Mouse (Mus musculus) lung, embryonic 16.5 days (tissue): ENCODE measurements around the gene Olfr132. TPM values are rescaled to one million over a fixed set of nuclear protein-coding genes. Genes with fewer than 3 reads are reported as not detected.
"Not testable (repeated sequence)": the region's sequence is repeated elsewhere in the genome, so short reads cannot be mapped to it uniquely, and the experiment has no call there.

Experiments
- ATAC-seq: fragments of 200-750 bp; cut with Nextera tagmentation; 2 replicates; pipeline ENCODE4 v1.8.0; 2017; ENCODE audit warnings: low read depth, mild to moderate bottlenecking, moderate library complexity
- H3K27ac ChIP-seq: fragments of 300-500 bp; sonication (generic); 2 replicates; pipeline ENCODE4 v1.5.1; 2014; ENCODE audit warnings: mild to moderate bottlenecking, control low read depth, low read length
- H3K27me3 ChIP-seq: fragments of 300-500 bp; sonication (generic); 2 replicates; pipeline ENCODE4 v1.6.1; 2014; ENCODE audit warnings: low read depth, low read length, mixed read lengths; ENCODE audit not compliant: control insufficient read depth, insufficient read depth
- H3K36me3 ChIP-seq: fragments of 300-500 bp; sonication (generic); 2 replicates; pipeline ENCODE4 v1.6.1; 2014; ENCODE audit warnings: low read length; ENCODE audit not compliant: control insufficient read depth, insufficient read depth
- H3K4me1 ChIP-seq: fragments of 300-500 bp; sonication (generic); replicated peaks from 2 replicates; pipeline ENCODE4 v1.6.1; 2014; ENCODE audit warnings: low read length, mixed read lengths; ENCODE audit not compliant: control insufficient read depth, insufficient read depth
- H3K4me2 ChIP-seq: fragments of 300-500 bp; sonication (generic); 2 replicates; pipeline ENCODE4 v1.6.1; 2014; ENCODE audit warnings: low read depth, low read length, control low read depth
- H3K4me3 ChIP-seq: fragments of 300-500 bp; sonication (generic); 2 replicates; pipeline ENCODE4 v1.5.1; 2014; ENCODE audit warnings: mild to moderate bottlenecking, low read length, control low read depth
- H3K9ac ChIP-seq: fragments of 300-500 bp; sonication (generic); 2 replicates; pipeline ENCODE4 v1.6.1; 2014; ENCODE audit warnings: low read length, control low read depth
- H3K9me3 ChIP-seq: fragments of 300-500 bp; sonication (generic); 2 replicates; pipeline ENCODE4 v1.6.1; 2016; ENCODE audit warnings: low read length; ENCODE audit not compliant: control insufficient read depth
- WGBS: fragments of 180-500 bp; shearing (Covaris S2); extraction: QIAGEN DNeasy Blood & Tissue Kit; methylation state at CpG from one replicate; pipeline ENCODE4 v1.1.7; 2014; 5-methylcytosine and 5-hydroxymethylcytosine counted together
- polyA plus RNA-seq: library from polyadenylated mRNA; unstranded; fragments of >200 nt; fragmentation: Nextera tagmentation; extraction: Ambion mirVana; gene quantifications from 2 replicates; pipeline ENCODE4 v1.2.1, GENCODE M21; 2015

Olfr132 gene
- not detected in 2 replicates for polyA plus RNA-seq

GRCm38 (mm10) chr17:38134426-38134825 lies at the start of gene Olfr132:
Gene Olfr132, minus strand, starts transcription at chr17:38134526.
- Histone ChIP-seq H3K9ac (no peak within 1 kb of the TSS), H3K27me3 (no peaks in the 10 kb centered on the region), H3K4me2 (no peak within 1 kb of the TSS), H3K4me3 (no peak within 1 kb of the TSS), H3K36me3 (no peaks in the 10 kb centered on the region), H3K27ac (no peak within 1 kb of the TSS), H3K4me1 (no peaks in the 10 kb centered on the region), H3K9me3 (peaks cover 3% of the 10 kb centered on the region; the same call in 1 of the 2 replicates)
- ATAC-seq: no peak
- WGBS: 45% methylated on average over 1 of the region's 1 CpGs

DNA sequence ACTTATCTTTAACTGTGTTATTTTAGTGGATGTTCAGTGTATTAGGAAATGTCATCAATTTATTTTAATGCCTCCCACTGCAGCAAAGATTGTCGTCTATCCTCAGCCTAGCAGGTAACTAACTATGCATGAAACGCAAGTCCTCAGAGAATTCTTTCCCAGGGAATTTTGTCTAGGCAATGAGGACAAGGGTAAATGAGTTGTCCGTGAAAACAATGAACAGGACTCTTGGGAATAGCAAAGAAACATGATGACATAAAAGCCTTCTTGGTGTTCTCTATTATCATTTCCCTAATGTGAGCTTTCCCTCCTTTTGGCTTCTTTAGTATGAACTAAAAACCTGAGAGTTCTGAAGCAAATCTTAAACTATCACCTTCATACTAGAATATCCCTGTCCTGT lies 36.8 kb upstream of the Olfr132 start, which contains the start of gene Olfr134:
TSS of gene Olfr134 (plus strand) at position 301 of the 400 bp plus-strand sequence.
- no peaks in the 10 kb centered on the region for H3K9me3 ChIP-seq
- WGBS: 66% methylated on average over 3 of the region's 3 CpGs
- no peaks in the 10 kb centered on the region for H3K36me3 ChIP-seq
- no peaks in the 10 kb centered on the region for H3K27me3 ChIP-seq
- ATAC-seq: no peak
- H3K4me2 ChIP-seq: no peak within 1 kb of the TSS
- no peak within 1 kb of the TSS for H3K4me3 ChIP-seq
- H3K27ac ChIP-seq: no peak within 1 kb of the TSS
- no peak within 1 kb of the TSS for H3K9ac ChIP-seq
- no peaks in the 10 kb centered on the region for H3K4me1 ChIP-seq

DNA sequence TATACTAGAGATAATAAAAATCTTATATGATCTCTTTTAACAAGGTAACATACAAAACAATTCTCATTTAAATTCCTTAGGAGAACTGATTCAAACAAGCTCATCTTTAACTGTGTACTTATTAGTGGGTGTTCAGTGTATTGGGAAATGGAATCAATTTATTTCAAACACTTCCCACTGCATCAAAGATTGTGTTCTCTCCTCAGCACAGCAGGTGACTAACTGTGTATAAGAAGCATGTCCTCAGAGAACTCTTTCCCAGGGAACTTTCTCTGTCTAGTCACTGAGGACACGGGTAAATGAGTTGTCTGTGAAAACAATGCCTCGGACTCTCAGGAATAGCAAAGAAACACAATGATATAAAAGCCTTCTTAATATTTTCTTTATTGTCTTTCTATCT lies 10.7 kb upstream of the Olfr132 start, which contains the start of gene Olfr133:
TSS of gene Olfr133 (plus strand) at position 301 of the 400 bp plus-strand sequence.
- H3K27me3 ChIP-seq: no peaks in the 10 kb centered on the region
- 73% methylated on average over 2 of the region's 2 CpGs for WGBS
- H3K27ac ChIP-seq: no peak within 1 kb of the TSS
- H3K36me3 ChIP-seq: no peaks in the 10 kb centered on the region
- no peaks in the 10 kb centered on the region for H3K4me1 ChIP-seq
- H3K9me3 ChIP-seq: no peaks in the 10 kb centered on the region
- no peak within 1 kb of the TSS for H3K4me3 ChIP-seq
- H3K9ac ChIP-seq: no peak within 1 kb of the TSS
- H3K4me2 ChIP-seq: no peak within 1 kb of the TSS
- no peak for ATAC-seq

DNA sequence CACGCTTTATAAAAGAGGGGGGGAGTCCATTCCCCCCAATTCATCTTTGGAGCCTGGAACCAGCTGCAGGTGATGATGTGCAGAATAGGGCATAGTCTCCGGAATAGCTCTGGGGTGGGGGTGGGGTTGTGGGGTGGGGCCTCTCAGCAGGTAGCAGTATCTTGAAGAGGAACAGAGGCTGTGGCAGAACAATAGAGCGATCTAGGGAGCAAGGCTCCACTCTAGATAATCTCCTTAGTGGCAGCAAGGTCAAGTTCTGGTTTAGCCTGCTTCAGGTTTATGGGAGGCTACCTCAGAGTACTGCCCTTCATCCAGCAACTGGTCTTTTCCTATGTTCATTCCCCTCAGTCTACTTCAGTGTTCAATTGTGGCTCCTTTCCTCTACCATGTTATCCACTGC lies 9.0 kb downstream of the Olfr132 start:
- H3K27me3 ChIP-seq, H3K9me3 ChIP-seq, H3K9ac ChIP-seq, H3K36me3 ChIP-seq, H3K4me2 ChIP-seq, H3K4me1 ChIP-seq, H3K27ac ChIP-seq, ATAC-seq, H3K4me3 ChIP-seq: not testable (repeated sequence)
- WGBS: 46% methylated on average over 3 of the region's 3 CpGs

DNA sequence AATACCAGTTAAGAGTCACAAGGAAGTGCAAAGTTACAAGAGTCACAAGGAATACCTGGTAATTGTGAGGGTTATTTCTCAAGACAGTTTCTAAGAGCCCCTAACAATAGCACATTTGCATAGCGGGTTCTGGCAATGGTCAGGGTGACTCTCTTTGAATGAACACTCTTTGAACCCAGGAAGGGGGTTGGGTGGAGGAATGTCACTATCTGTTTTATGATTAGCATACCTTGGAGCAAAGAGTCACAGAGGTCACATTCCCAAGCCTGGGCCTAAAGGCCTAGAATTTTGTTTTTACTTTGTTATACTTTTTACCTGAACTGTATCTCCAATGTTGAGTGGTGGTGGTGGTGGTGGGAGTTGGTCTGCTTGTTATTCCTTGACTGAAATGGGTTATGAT lies 10.1 kb downstream of the Olfr132 start:
- not testable (repeated sequence) for H3K9ac ChIP-seq, H3K36me3 ChIP-seq, H3K4me3 ChIP-seq, H3K9me3 ChIP-seq, H3K27me3 ChIP-seq, H3K4me1 ChIP-seq, ATAC-seq, H3K4me2 ChIP-seq, H3K27ac ChIP-seq
- 80% methylated on average over 1 of the region's 1 CpGs for WGBS

- Histone ChIP-seq H3K4me2 (no peak within 1 kb of the TSS), H3K4me1 (no peaks in the 10 kb centered on the region), H3K4me3 (no peak within 1 kb of the TSS), H3K27ac (no peak within 1 kb of the TSS), H3K9me3 (no peaks in the 10 kb centered on the region), H3K36me3 (no peaks in the 10 kb centered on the region), H3K27me3 (no peaks in the 10 kb centered on the region), H3K9ac (no peak within 1 kb of the TSS)
- no peak for ATAC-seq
Measured at GRCm38 (mm10) chr17:38088593-38088992, 45.7 kb downstream of the Olfr132 start, which contains the start of gene Olfr131. Gene Olfr131, minus strand, starts transcription at chr17:38088693.

- ATAC-seq: no peak
- Histone ChIP-seq H3K4me1 (no peaks in the 10 kb centered on the region), H3K4me3 (no peak overlapping the region), H3K9me3 (no peaks in the 10 kb centered on the region; the same call in 1 of the 2 replicates), H3K27ac (no peak overlapping the region), H3K27me3 (no peaks in the 10 kb centered on the region), H3K4me2 (no peak overlapping the region), H3K36me3 (no peaks in the 10 kb centered on the region), H3K9ac (no peak overlapping the region)
- WGBS: 78% methylated on average over 4 of the region's 4 CpGs
Measured at GRCm38 (mm10) chr17:38082364-38082763, 52.0 kb downstream of the Olfr132 start.

Other genes starting within 250 kb of the Olfr132 start
- gene Olfr127, start 234.1 kb downstream of the Olfr132 start, polyA plus RNA-seq: not detected in 2 replicates
- gene Olfr128, start 214.0 kb downstream of the Olfr132 start, polyA plus RNA-seq: not detected in 2 replicates
- not detected in 2 replicates for gene Olfr761, start 181.4 kb downstream of the Olfr132 start, polyA plus RNA-seq
- not detected in 2 replicates for gene Olfr129, start 74.4 kb downstream of the Olfr132 start, polyA plus RNA-seq
- not detected in 2 replicates for gene Olfr130, start 70.6 kb downstream of the Olfr132 start, polyA plus RNA-seq
- not detected in 2 replicates for gene Olfr131, start 45.8 kb downstream of the Olfr132 start, polyA plus RNA-seq
- not detected in 2 replicates for gene Olfr133, start 10.8 kb upstream of the Olfr132 start, polyA plus RNA-seq
- gene Olfr134, start 36.9 kb upstream of the Olfr132 start, polyA plus RNA-seq: not detected in 2 replicates
- not detected in 2 replicates for gene Olfr135, start 69.8 kb upstream of the Olfr132 start, polyA plus RNA-seq
- not detected in 2 replicates for gene Olfr138, start 126.5 kb upstream of the Olfr132 start, polyA plus RNA-seq
- gene Olfr137, start 173.0 kb upstream of the Olfr132 start, polyA plus RNA-seq: not detected in 2 replicates
- gene Olfr136, start 195.3 kb upstream of the Olfr132 start, polyA plus RNA-seq: not detected in 2 replicates